Mouse (Mus musculus) cerebellum, adult 9-10 months (tissue): ENCODE measurements around the gene Senp6.
A peak's percentile ranks its signal among the peaks of the same experiment; 100 is the strongest.

Experiments used
- DNase-seq: peaks from one replicate; pipeline ENCODE4 v3.0.0; 2022

Senp6 gene

DNA sequence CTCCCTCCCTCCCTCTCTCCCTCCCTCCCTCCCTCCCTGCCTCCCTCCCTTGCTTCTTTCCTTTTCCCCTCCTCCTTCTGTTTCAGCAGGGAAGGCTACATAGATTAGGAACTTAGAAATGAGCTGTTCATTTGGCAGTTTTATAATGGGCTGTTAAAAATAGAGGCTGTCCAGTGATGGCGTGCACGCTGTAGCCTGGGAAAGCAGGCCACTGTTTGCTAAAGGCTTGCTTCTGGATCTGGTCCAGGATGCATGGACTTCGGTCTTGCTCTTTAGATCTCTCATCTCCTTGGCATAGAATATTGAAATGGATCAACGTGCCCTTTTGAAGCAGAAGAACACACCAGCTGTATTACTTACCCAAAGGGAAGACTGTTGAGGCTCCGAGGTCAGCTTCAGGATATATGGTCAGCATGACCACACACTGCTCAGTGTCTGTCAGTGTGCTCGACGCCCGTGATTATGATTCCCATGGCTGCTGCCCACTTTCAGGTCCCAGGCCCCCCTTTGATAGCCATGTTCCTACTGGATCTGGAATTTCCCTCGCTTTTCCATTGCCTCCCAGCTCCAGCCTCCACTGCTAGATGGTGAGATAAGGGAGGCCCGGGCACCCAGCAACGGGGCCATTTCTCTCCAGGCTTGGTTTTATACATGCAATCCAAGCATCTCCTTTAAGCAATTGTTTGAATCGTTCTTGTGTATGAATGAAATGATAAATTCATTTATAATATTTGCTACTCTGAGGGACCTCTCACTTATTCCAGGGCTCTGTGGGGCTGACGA lies 110.2 kb downstream of the Senp6 start:
- peak; percentile 37 for DNase-seq

DNA sequence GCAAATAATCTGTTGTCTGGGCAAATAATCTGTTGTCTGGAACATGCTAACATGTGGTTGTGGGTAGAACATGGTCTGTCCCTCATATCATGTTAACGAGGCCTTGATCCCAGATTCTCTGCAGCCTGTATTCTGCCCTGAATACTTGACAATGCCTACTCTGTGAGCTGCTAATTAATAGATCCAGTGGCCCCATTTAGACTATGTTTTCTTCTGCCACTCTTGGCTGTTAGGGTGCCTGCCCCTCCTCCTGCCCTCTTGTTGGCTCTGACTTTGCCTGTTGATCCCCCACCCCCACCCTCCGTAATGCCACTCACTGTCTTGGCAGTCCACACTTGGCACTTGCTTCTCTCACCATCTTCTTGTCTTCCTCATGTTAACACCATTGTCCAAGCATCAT lies 112.0 kb downstream of the Senp6 start:
- no peak for DNase-seq

DNA sequence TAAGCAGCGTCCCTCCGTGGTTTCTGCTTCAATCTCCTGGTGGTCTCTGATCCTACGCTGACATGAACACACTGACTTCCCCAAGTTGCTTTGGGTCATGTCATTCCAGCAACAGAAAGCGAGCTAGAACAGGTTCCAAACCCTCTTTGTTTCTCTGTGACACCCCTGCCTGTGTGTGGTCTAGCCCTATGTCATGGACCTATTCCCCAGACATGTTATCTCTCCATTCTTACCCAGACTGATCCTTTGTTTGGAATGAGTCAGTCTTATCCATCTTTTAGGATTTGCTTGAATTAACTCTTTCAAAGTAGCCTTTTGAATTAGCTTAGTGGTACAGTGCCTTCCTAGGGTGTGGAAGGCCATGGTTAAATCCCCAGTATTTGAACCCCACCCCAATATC lies 113.0 kb downstream of the Senp6 start:
- no peak for DNase-seq

DNA sequence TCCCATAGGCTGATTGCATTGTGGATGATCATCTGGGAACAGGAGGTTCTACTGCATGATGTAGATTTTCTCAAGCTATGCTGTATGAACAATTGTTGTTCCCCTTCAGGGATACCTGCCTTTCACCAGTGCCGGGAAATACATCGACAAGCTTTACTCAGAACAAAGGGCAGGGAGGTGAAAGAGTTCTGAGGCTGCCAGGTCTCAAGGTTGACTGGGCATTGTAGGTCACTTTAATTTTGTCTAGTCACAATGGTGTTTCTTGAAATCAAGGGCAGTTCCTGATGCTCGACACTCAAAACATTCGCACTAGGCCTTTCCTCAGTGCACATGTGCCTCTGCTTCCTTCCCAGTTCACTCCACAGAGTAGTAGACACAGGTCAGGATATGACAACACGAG lies 114.1 kb downstream of the Senp6 start:
- no peak for DNase-seq

DNA sequence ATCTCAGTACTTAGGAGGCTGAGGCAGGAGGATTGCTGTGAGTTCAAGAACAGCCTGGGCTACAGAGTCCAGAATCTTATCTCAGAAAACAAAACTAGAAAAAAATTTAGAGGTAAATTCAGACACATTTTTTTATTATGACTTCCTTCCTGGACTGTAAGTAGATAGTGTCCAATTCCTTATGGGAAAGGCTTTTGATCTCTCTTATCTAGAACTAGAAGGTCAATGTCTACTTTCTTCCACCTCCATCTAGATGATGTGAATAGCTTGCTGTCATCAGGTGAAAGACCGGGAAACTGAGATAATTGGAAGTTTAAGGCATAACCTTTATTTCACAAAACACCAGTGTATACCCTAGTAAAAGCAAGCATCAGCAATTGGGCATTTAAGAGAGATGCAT lies 115.0 kb downstream of the Senp6 start:
- DNase-seq, result no peak

DNA sequence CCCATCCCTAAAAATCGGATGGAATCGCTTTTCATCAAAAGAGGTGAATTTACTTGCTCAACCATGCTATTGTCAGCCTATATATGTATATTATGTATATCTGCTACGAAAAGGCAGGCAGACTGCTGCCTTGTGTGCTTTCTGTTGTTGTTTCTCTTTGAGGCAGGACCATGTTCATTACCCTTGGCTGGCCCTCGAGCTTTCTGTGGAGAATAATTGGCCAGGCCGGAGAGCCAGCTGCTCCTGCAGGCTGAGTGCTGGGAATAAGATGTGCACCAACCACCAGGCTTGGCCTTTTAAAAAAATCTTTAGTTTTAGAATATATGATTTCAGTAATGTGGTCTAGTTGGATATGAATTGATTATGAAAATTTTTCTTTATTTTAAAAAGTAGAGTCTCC lies 117.4 kb downstream of the Senp6 start:
- no peak for DNase-seq

DNA sequence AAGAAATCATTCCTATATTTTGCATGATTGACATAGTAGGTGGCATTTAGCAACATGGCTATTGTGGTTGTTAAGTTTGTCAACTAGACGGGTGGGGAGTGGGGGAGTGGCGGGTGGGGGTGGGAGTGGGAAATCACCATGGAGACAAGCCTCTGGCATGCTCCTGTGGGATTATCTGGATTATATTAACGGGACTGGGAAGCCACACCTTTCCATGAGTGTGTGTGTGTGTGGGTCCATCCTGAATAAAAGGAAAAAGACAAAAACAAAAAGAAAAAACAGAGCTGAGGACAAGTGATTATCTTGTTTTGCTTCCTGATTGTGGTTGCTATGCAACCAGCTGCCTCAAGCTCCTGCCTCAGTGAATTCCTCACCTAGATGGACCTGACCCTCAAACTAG lies 119.0 kb downstream of the Senp6 start:
- no peak for DNase-seq

DNA sequence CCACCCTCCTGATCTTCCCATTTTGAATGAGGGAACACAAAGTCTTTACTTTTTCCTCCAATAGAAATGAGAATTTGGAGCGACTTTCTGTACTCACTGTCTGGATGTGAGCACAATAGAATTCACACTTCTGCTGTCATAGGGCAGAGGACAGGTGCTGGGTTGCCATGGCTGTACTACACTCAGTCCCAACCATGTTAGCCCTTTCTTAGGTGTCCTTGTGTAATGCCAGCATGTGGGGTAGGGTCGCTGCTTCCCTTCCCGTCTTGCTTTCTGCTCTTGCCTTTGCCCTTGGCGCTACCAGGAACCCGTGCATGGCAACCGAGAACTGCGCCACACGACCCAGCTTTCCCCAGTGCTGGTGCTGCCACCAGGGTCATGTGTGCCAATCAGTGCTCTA lies 120.0 kb downstream of the Senp6 start:
- no peak for DNase-seq

DNA sequence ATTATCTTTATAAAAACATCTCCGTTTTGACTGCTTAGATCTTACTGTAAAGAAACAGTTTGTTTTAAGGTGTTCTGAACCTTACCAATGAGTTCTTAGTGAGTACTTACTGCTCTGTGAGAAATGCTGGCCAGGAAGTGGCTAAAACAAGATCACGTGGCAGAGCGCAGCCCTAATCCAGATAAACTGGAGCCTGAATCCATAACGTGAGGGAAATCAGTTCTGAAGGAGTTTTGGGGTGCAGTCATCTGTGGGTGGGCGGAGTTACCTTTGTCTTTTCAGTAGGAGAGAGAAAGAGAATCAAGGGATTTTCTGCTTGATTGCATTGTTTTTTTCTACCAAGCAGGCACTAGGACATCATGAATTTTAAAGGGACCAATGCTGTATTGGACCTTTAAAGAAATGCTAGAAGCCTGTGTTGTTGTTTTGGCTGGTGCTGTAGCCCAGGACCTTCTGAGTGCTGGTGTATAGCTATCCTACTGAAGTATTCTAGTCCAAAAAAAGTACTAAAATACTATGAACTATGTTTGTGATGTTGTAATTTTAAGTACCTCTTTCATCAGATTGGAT lies 121.7 kb downstream of the Senp6 start:
- no peak for DNase-seq

DNA sequence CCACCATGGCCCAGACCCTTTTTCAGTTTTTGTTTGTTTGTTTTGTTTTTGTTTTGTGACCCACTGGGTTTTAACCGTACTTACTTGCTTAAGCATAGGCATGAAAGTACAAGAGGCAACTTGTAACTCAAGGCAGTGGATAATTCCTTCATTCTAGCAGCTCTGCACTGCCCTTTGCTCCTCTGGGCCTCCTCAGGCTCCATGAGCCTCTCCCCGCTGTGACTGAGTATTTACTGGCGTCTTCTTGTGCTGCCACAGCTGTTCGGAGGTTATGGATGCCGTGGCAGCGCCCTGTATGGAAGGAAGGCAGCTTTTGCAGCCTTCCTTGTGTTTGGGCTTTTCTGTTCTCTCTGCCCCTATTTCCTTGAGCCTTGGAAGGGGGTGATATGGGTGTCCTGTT lies 124.5 kb downstream of the Senp6 start:
- no peak for DNase-seq

DNA sequence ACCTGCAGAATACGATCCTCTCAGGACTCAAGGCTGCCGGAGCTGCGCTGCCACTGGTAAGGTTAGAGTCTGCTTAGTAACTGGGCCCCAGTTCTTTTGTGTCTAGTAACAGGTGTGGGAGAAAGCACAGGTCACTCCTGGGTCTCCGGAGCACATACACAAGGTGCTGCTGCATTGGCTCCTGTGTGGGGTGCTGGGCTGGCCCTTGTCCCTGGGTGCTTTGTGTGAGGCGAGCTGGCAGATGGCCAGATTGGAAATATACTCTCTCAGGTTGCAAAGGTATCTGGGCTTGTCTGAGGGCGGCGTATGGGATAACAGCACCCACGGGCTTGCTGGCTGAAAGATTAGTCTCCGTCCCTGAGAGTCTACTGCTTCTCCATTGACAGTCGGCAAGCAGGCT lies 125.6 kb downstream of the Senp6 start:
- DNase-seq, result peak; percentile 44

DNA sequence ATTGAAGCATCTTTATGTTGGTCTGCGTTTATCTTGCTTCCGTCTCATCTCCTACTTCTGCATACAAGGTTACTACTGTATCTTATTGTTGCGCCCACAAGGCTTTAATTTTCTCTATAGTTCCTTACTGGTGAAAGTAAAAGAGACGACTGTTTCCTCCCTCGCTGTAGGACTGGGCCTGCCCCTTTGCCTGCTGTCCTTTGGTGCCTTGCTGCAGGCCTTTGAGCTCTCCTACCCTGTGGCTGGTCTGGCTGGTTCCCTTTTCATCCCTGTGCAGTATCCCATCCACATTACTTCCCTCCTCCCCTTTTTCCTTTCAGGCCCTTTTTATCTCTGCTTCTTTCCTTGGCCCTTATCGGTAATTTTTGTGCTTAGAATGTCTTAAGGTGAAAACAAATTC lies 127.7 kb downstream of the Senp6 start:
- no peak for DNase-seq
